15 mouse cellular contexts compared by ENCODE assay signal in the genomic region with DNA sequence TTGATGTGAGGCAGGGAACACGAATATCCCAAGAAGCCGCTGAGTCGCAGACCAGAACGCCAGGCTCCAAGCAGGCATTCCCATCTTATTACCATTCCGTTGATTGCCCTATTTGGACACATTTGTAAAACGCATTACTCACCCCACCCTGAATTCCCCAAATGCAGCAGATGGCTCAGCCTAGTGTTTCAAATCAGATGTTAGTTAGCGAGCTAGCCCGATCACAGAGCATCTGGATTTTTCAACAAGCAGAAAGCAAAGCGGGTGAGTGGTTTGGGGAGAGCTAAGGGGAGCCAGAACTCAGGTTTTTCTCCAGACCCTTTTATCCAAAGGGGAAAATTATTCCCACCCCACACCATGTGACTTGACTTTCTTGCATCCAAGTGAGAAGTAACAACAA.
DNase-seq lines count a peak whose midpoint lies in the region; ATAC-seq and TF ChIP-seq lines count a peak whose summit lies in the region.
"Had no signal": no experiment of that assay in that cellular context is flagged by ENCODE, and none has a peak within 500 bp of the region (broad histone marks: within the 10 kb centered on the region; RNA-seq: fewer than 3 reads in every experiment).

No protein-coding gene starts in this region.

- no peaks in the 10 kb centered on the region for H3K27me3 ChIP-seq in embryonic facial prominence, embryonic 13.5 days
- no peaks in the 10 kb centered on the region for H3K27me3 ChIP-seq in embryonic facial prominence, embryonic 10.5 days (replicated peaks; ENCODE audit: low read depth, poor library complexity, severe bottlenecking)
- no peaks in the 10 kb centered on the region for H3K27me3 ChIP-seq in limb, embryonic 14.5 days (ENCODE audit: control insufficient read depth, insufficient read depth, low read length)
- H3K27me3 ChIP-seq: embryonic facial prominence, embryonic 12.5 days; heart, embryonic 12.5 days; neural tube, embryonic 13.5 days had no signal

- TF ChIP-seq POLR2A in embryonic fibroblast, embryonic 13.5 days (IDR thresholded peaks at IDR 0.05; ENCODE audit: low read depth, low read length), result no peak; the same call in 1 of the 2 replicates
- no peak for TF ChIP-seq POLR2A in limb, embryonic 14.5 days (IDR thresholded peaks at IDR 0.05; ENCODE audit: borderline replicate concordance, extremely low read depth, insufficient read depth, insufficient read length)

- no peak for TF ChIP-seq CTCF in embryonic fibroblast, embryonic 13.5 days (IDR thresholded peaks at IDR 0.05; ENCODE audit: borderline replicate concordance, insufficient read depth, low read length)

- H3K9ac ChIP-seq in embryonic facial prominence, embryonic 13.5 days, result no peak overlapping the region
- H3K9ac ChIP-seq in limb, embryonic 14.5 days (ENCODE audit: low read depth, low read length, severe bottlenecking), result no peak overlapping the region
- H3K9ac ChIP-seq: embryonic facial prominence, embryonic 12.5 days; heart, embryonic 12.5 days; liver, postnatal 0 days; neural tube, embryonic 13.5 days had no signal

- H3K36me3 ChIP-seq in embryonic facial prominence, embryonic 13.5 days, result no peaks in the 10 kb centered on the region
- H3K36me3 ChIP-seq in embryonic facial prominence, embryonic 10.5 days (replicated peaks), result no peaks in the 10 kb centered on the region
- H3K36me3 ChIP-seq in limb, embryonic 14.5 days (ENCODE audit: control insufficient read depth, insufficient read depth, low read length), result no peaks in the 10 kb centered on the region
- H3K36me3 ChIP-seq: embryonic facial prominence, embryonic 12.5 days; G1E; heart, embryonic 12.5 days; neural tube, embryonic 13.5 days had no signal

- no peak for DNase-seq in embryonic facial prominence, embryonic 10.5 days (ENCODE audit: low spot score)
- DNase-seq in layer of hippocampus, adult 18-20 months (ENCODE audit: low spot score in 2 of 2), result peak; percentile 51 to 74
- DNase-seq in layer of hippocampus, postnatal 25 days (ENCODE audit: extremely low spot score in 1 of 2, low spot score in 1 of 2), result no peak
- peak; percentile 42 for DNase-seq in limb, embryonic 14.5 days (ENCODE audit: low spot score)
- DNase-seq in spleen, postnatal 10 days (ENCODE audit: low spot score in 2 of 2), result no peak
- DNase-seq in retina, embryonic 14.5 days (ENCODE audit: low spot score), result no peak
- DNase-seq: adrenal gland, adult 8-10 months; liver, postnatal 0 days; thymus, adult 18-20 months had no signal

- H3K27ac ChIP-seq in embryonic facial prominence, embryonic 13.5 days, result no peak overlapping the region
- H3K27ac ChIP-seq in embryonic facial prominence, embryonic 10.5 days (replicated peaks), result no peak overlapping the region
- H3K27ac ChIP-seq in embryonic fibroblast, embryonic 13.5 days (ENCODE audit: insufficient read depth, low read length), result peak overlapping the region; percentile 88
- no peak overlapping the region for H3K27ac ChIP-seq in limb, embryonic 14.5 days (replicated peaks; ENCODE audit: low read depth, low read length)
- H3K27ac ChIP-seq: embryonic facial prominence, embryonic 12.5 days; neural tube, embryonic 13.5 days had no signal

- H3K4me1 ChIP-seq in embryonic facial prominence, embryonic 13.5 days, result no peaks in the 10 kb centered on the region
- H3K4me1 ChIP-seq in embryonic facial prominence, embryonic 10.5 days, result no peaks in the 10 kb centered on the region
- peaks cover 2% of the 10 kb centered on the region for H3K4me1 ChIP-seq in embryonic fibroblast, embryonic 13.5 days (ENCODE audit: control insufficient read depth, insufficient read depth, low read length)
- H3K4me1 ChIP-seq in limb, embryonic 14.5 days (ENCODE audit: control insufficient read depth, insufficient read depth, low read length), result no peaks in the 10 kb centered on the region
- H3K4me1 ChIP-seq: embryonic facial prominence, embryonic 12.5 days; heart, embryonic 12.5 days; neural tube, embryonic 13.5 days had no signal

- H3K9me3 ChIP-seq in embryonic facial prominence, embryonic 13.5 days, result no peaks in the 10 kb centered on the region
- H3K9me3 ChIP-seq in embryonic facial prominence, embryonic 10.5 days, result no peaks in the 10 kb centered on the region
- H3K9me3 ChIP-seq in limb, embryonic 14.5 days (ENCODE audit: control insufficient read depth, low read length), result no peaks in the 10 kb centered on the region
- H3K9me3 ChIP-seq: embryonic facial prominence, embryonic 12.5 days; heart, embryonic 12.5 days had no signal

- no peak overlapping the region for H3K4me3 ChIP-seq in embryonic facial prominence, embryonic 13.5 days
- H3K4me3 ChIP-seq in embryonic facial prominence, embryonic 10.5 days, result no peak overlapping the region
- H3K4me3 ChIP-seq in embryonic fibroblast, embryonic 13.5 days (ENCODE audit: insufficient read depth, low read length), result no peak overlapping the region
- no peak overlapping the region for H3K4me3 ChIP-seq in limb, embryonic 14.5 days (replicated peaks; ENCODE audit: low read length)
- H3K4me3 ChIP-seq: embryonic facial prominence, embryonic 12.5 days; heart, embryonic 12.5 days; neural tube, embryonic 13.5 days had no signal

- H3K4me2 ChIP-seq in embryonic facial prominence, embryonic 13.5 days, result peak overlapping the region; percentile 5; the same call in 1 of the 2 replicates
- H3K4me2 ChIP-seq in limb, embryonic 14.5 days (replicated peaks; ENCODE audit: low read depth, low read length, severe bottlenecking), result peak overlapping the region; percentile 15; the same call in 1 of the 2 replicates
- H3K4me2 ChIP-seq: embryonic facial prominence, embryonic 12.5 days; heart, embryonic 12.5 days; neural tube, embryonic 13.5 days had no signal

- ATAC-seq in embryonic facial prominence, embryonic 13.5 days (ENCODE audit: insufficient number of reproducible peaks, insufficient read depth, low FRiP score, low TSS enrichment, low read depth), result no peak; the same call in 1 of the 2 replicates
- ATAC-seq in limb, embryonic 14.5 days (ENCODE audit: low FRiP score, low read depth), result peak; percentile 79
- ATAC-seq: liver, postnatal 0 days had no signal

- 59% methylated on average over 9 of the region's 9 CpGs for WGBS in embryonic facial prominence, embryonic 13.5 days
- WGBS in embryonic facial prominence, embryonic 10.5 days, result 90% methylated on average over 9 of the region's 9 CpGs
- 41% methylated on average over 9 of the region's 9 CpGs for WGBS in limb, embryonic 14.5 days

Comparison
In these comparisons a context has a peak if more than half of its experiments do, and no peak if none do; other contexts are left out.
1. DNase-seq: peak in layer of hippocampus, adult 18-20 months (2 of 2) and limb, embryonic 14.5 days (single experiment); none in embryonic facial prominence, embryonic 10.5 days (single experiment), layer of hippocampus, postnatal 25 days (0 of 2), spleen, postnatal 10 days (0 of 2) and retina, embryonic 14.5 days (single experiment).